Mouse (Mus musculus) lung, adult 2 months (tissue): ENCODE measurements around the gene Hbq1b.

Experiments
- CTCF ChIP-seq: fragments of 200-500 bp; IDR thresholded peaks from 2 replicates; pipeline ENCODE4 v1.5.1; 2011; ENCODE audit warnings: mild to moderate bottlenecking, low read length, control low read depth; ENCODE audit not compliant: insufficient read depth
- POLR2A ChIP-seq: fragments of 200-500 bp; IDR thresholded peaks from 2 replicates; pipeline ENCODE4 v1.6.1; 2011; ENCODE audit warnings: low read depth, mild to moderate bottlenecking, control low read depth, low read length, borderline replicate concordance; ENCODE audit errors: extremely low read depth

- TF ChIP-seq CTCF (no peak), POLR2A (no peak)
Measured at GRCm38 (mm10) chr11:32301506-32301905, 14.7 kb downstream of the Hbq1b start.
